Mouse (Mus musculus) intestine, embryonic 16.5 days (tissue): ENCODE measurements around the gene Gm6890. TPM values are rescaled to one million over a fixed set of nuclear protein-coding genes. Genes with fewer than 3 reads are reported as not detected.
"Not testable (repeated sequence)": the region's sequence is repeated elsewhere in the genome, so short reads cannot be mapped to it uniquely, and the experiment has no call there.

Source experiments
- ATAC-seq: fragments of 200-750 bp; cut with Nextera tagmentation; 2 replicates; pipeline ENCODE4 v1.8.0; 2017; ENCODE audit warnings: moderate TSS enrichment, moderate library complexity
- H3K27ac ChIP-seq: fragments of 300-500 bp; sonication (generic); 2 replicates; pipeline ENCODE4 v1.5.1; 2014; ENCODE audit warnings: mild to moderate bottlenecking, low read length
- H3K27me3 ChIP-seq: fragments of 300-500 bp; sonication (generic); replicated peaks from 2 replicates; pipeline ENCODE4 v1.6.1; 2014; ENCODE audit warnings: low read length, control low read depth, mixed read lengths; ENCODE audit not compliant: control insufficient read depth, insufficient read depth
- H3K36me3 ChIP-seq: fragments of 300-500 bp; sonication (generic); 2 replicates; pipeline ENCODE4 v1.6.1; 2014; ENCODE audit warnings: low read length, control low read depth; ENCODE audit not compliant: control insufficient read depth, insufficient read depth
- H3K4me1 ChIP-seq: fragments of 300-500 bp; sonication (generic); 2 replicates; pipeline ENCODE4 v1.6.1; 2014; ENCODE audit warnings: low read length, control low read depth, mixed read lengths; ENCODE audit not compliant: control insufficient read depth, insufficient read depth
- H3K4me2 ChIP-seq: fragments of 300-500 bp; sonication (generic); 2 replicates; pipeline ENCODE4 v1.6.1; 2014; ENCODE audit warnings: low read depth, low read length, control low read depth
- H3K4me3 ChIP-seq: fragments of 300-500 bp; sonication (generic); 2 replicates; pipeline ENCODE4 v1.5.1; 2014; ENCODE audit warnings: mild to moderate bottlenecking, low read length
- H3K9ac ChIP-seq: fragments of 300-500 bp; sonication (generic); 2 replicates; pipeline ENCODE4 v1.6.1; 2014; ENCODE audit warnings: low read depth, low read length
- H3K9me3 ChIP-seq: fragments of 300-500 bp; sonication (generic); 2 replicates; pipeline ENCODE4 v1.6.1; 2016; ENCODE audit warnings: low read length, control low read depth; ENCODE audit not compliant: control insufficient read depth
- WGBS: fragments of 180-500 bp; shearing (Covaris S2); extraction: QIAGEN DNeasy Blood & Tissue Kit; methylation state at CpG from one replicate; pipeline ENCODE4 v1.1.7; 2014; 5-methylcytosine and 5-hydroxymethylcytosine counted together
- polyA plus RNA-seq: library from polyadenylated mRNA; unstranded; fragments of >200 nt; fragmentation: Nextera tagmentation; extraction: Ambion mirVana; gene quantifications from 2 replicates; pipeline ENCODE4 v1.2.1, GENCODE M21; 2015

Gene Gm6890
- polyA plus RNA-seq = not detected in 2 replicates

GRCm38 (mm10) chrX:74740627-74741026 is at the start of gene Gm6890:
TSS of gene Gm6890 (plus strand) at chrX:74740927.
- H3K4me2 ChIP-seq, H3K36me3 ChIP-seq, H3K4me3 ChIP-seq, H3K27ac ChIP-seq, ATAC-seq, H3K9ac ChIP-seq, H3K9me3 ChIP-seq, H3K27me3 ChIP-seq, H3K4me1 ChIP-seq: not testable (repeated sequence)
- 80% methylated on average over 8 of the region's 9 CpGs for WGBS

GRCm38 (mm10) chrX:74726195-74726594 is 14.5 kb upstream of the Gm6890 start:
- ATAC-seq, H3K4me3 ChIP-seq, H3K9ac ChIP-seq, H3K4me1 ChIP-seq, H3K36me3 ChIP-seq, H3K27ac ChIP-seq, H3K27me3 ChIP-seq, H3K9me3 ChIP-seq, H3K4me2 ChIP-seq: not testable (repeated sequence)
- WGBS = 94% methylated on average over 4 of the region's 10 CpGs

- H3K4me3 ChIP-seq, ATAC-seq, H3K9me3 ChIP-seq, H3K27me3 ChIP-seq, H3K27ac ChIP-seq, H3K4me2 ChIP-seq, H3K9ac ChIP-seq, H3K4me1 ChIP-seq, H3K36me3 ChIP-seq: not testable (repeated sequence)
- WGBS = no CpG with 5 or more reads among the region's 1 CpGs
Observed at GRCm38 (mm10) chrX:74770715-74771114, 30.0 kb downstream of the Gm6890 start.

Other genes starting within 250 kb of the Gm6890 start
- gene Olfr1326-ps1, start 166.0 kb upstream of the Gm6890 start, polyA plus RNA-seq = not detected in 2 replicates
- gene Olfr1325, start 148.2 kb upstream of the Gm6890 start, polyA plus RNA-seq = not detected in 2 replicates
- gene Gm5640, start 95.3 kb upstream of the Gm6890 start, polyA plus RNA-seq = not detected in 2 replicates
- gene Gm5936, start 96.3 kb downstream of the Gm6890 start, polyA plus RNA-seq = 0.07 TPM in 1 of 2 replicates, not detected in the other